Mouse (Mus musculus) liver, adult (tissue): ENCODE measurements around the gene Fxyd5.

Source experiments
- GATA4 ChIP-seq: IDR thresholded peaks from 2 replicates; pipeline ENCODE4 v1.6.1; 2014; ENCODE audit warnings: mild to moderate bottlenecking, low read length; ENCODE audit not compliant: insufficient replicate concordance

Fxyd5 gene

GRCm38 (mm10) chr7:31053882-31054447 lies 11.7 kb upstream of the Fxyd5 start:
- TF ChIP-seq GATA4, result no peak

DNA sequence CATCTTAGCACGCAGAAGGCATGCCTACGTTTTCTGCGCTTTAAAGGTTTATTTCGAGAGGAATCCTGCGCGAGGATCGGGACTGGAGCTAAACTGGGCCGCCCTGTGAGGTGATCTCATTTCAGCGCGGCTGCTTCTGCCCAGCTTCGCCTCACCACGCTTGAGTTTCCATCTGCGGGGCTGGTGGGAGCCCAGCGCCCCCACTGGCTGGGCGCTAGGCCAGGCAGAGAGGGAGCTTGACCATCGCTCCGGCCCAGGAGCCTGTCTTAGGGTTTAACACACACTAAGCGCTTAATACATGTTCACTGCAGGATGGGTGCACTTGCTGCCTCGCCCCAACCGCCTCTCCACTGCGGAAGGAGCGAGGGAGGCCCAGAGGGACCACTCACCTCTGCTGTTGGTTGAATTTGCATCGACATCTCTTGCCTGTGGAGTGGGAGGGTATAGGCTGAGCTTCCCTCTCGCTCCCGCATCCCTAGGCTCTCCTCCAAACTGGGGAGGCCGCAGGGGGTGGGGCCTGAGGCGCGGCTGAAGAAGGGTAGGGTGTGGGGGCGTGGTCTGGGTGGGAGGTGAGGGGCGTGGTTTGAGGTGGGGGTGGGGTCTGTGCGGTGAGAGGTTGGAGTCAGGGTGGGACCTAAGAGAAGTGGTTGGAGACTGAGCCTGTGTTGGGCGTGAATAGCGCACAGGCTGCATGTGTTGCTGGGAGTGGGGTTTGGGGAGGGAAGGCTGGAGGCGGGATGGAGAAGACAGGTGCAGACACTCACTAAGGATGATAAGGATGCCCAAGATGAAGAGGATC lies 10.6 kb upstream of the Fxyd5 start:
- no peak for TF ChIP-seq GATA4

- TF ChIP-seq GATA4, result no peak
Observed at GRCm38 (mm10) chr7:31052251-31052635, 10.0 kb upstream of the Fxyd5 start.

- TF ChIP-seq GATA4, result no peak
Observed at GRCm38 (mm10) chr7:31051321-31052021, 9.2 kb upstream of the Fxyd5 start, which contains the start of gene Fxyd7. Gene Fxyd7 (minus strand): TSS chr7:31051467.

- no peak for TF ChIP-seq GATA4
Observed at GRCm38 (mm10) chr7:31050921-31051320, 8.6 kb upstream of the Fxyd5 start.

DNA sequence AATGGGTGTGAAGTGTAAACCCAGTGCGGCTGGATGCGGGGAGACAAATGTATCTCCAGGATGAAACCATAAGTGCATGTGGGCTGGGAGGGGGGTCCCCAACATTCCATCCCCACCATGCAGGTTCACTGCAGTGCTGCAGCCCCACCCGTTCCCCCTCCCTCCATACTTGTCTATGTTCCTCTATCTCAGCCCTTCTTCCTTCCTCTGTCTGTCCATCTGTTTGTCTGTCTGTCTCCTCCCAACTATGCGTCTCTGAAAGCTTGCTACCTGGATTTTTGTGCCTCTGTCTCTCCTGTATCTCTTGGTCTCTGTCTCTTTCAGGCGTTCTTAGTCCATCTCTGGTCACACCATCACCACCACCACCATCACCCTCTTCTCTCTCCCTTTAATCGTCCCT lies 8.2 kb upstream of the Fxyd5 start:
- no peak for TF ChIP-seq GATA4

GRCm38 (mm10) chr7:31049846-31050281 lies 7.6 kb upstream of the Fxyd5 start:
- TF ChIP-seq GATA4, result no peak

DNA sequence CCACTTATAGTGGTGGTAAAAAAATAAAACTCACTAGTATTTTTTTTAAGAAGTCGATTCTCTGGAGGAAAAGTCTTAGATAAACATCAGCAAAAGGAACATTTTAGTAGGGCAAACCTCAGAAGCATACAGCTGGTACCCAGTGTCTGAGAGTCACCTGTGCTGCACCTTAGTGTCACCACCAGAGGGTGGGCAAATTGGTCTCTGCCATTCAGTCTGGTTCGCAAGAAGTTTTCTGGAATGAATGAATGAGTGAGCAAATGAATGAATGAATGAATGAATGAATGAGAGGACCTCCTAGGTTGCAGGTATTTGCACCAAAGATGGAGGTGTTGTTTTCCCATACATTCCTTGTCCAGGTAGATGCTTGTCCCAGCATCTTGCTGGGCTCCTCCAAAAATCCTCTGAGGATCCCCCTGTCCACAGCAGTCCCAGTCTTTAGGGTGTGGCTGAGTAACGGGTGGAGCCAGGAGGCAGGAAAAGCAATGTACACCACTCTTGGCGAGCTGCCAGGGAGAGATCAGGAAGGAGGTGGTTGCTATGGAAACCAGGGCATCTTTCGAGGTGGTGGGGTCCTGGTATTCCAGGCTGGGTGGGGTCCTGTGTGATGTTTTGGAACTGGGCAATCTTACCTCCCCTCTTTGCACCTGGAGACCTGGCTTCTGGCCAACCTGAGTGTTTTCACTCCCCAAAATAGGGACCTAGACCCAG lies 7.0 kb upstream of the Fxyd5 start:
- TF ChIP-seq GATA4, result no peak

DNA sequence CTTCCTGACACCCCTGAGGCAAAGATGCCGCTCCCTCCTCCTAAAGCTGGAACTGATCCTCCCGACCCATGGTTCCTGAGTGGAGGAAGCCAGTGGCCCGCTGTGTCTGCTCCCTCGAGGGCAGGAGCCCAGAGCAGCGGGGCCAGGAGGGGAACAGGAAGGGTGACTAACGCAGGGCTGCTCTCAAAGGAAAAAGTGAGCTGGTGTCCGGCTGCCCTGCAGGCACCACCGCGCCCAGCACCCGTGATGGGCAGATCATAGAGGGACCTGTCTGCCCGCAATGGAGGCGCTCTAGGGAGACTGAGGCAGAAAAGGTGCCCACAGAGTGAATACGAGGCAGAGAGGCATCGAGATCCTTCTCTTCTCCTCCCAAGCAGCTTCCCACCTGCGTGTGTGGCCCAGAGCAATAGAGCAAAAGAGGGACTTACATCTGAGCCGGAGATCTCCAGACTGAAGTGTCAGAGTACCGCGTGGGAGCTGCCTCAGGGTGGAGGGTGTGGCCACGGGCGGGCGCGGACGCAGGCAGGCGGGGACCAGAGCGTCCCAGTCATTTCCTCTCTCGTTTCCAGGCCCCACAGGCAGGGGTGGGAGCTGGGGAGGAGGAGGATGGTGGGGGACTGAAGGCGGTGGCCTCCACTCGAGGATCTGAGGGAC lies 492 bp downstream of the Fxyd5 start:
- no peak for TF ChIP-seq GATA4

- no peak for TF ChIP-seq GATA4
Observed at GRCm38 (mm10) chr7:31041023-31041407, 1.3 kb downstream of the Fxyd5 start.

- TF ChIP-seq GATA4, result no peak
Observed at GRCm38 (mm10) chr7:31040281-31041022, 1.8 kb downstream of the Fxyd5 start.

- TF ChIP-seq GATA4, result no peak
Observed at GRCm38 (mm10) chr7:31039011-31039410, 3.3 kb downstream of the Fxyd5 start.

DNA sequence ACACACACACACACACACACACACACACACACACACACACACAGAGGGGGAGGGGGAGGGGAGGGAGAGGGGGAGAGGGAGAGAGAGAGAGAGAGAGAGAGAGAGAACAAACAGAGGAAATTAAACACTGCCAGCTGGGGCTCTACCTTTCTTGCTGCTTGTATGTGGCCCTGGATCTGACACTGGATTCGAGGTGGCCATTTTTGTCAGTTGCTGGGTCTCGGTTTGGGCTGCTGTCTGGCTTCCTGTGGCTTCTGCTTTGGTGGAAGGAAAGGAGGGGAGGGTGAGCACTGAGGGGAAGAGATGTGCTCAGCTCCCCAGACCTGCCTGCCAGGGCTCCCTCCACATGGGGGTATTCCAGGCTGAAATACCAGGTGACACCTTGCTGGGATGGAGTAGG lies 4.6 kb downstream of the Fxyd5 start:
- TF ChIP-seq GATA4, result no peak

- TF ChIP-seq GATA4, result no peak
Observed at GRCm38 (mm10) chr7:31036917-31037316, 5.4 kb downstream of the Fxyd5 start.
